Mouse (Mus musculus) cerebellum, adult 2 months (tissue): Measurements from ENCODE around the gene Per1. TPM values are rescaled to one million over a fixed set of nuclear protein-coding genes. Genes with fewer than 3 reads are reported as not detected.

Experiments used
- DNase-seq, 2 experiments: peaks; one replicate each; pipeline ENCODE4 v3.0.0; 2021
- H3K27ac ChIP-seq: fragments of 200-500 bp; 2 replicates; pipeline ENCODE4 v1.5.1; 2012; ENCODE audit warnings: low read length, control low read depth, inconsistent platforms; ENCODE audit not compliant: insufficient read depth
- H3K27me3 ChIP-seq: fragments of 200-500 bp; 2 replicates; pipeline ENCODE4 v1.6.1; 2012; ENCODE audit warnings: inconsistent platforms, mild to moderate bottlenecking, low read length, moderate library complexity; ENCODE audit not compliant: control insufficient read depth, insufficient read depth
- H3K4me1 ChIP-seq: fragments of 200-500 bp; 2 replicates; pipeline ENCODE4 v1.6.1; 2011; ENCODE audit warnings: low read length; ENCODE audit not compliant: control insufficient read depth, insufficient read depth
- H3K4me3 ChIP-seq: fragments of 200-500 bp; replicated peaks from 2 replicates; pipeline ENCODE3; 2011; ENCODE audit warnings: mild to moderate bottlenecking, low read depth, low read length, control low read depth; ENCODE audit not compliant: insufficient read depth
- CTCF ChIP-seq: fragments of 200-500 bp; IDR thresholded peaks from 2 replicates; pipeline ENCODE4 v1.5.1; 2011; ENCODE audit warnings: low read depth, mild to moderate bottlenecking, control low read depth, low read length, moderate library complexity, borderline replicate concordance; ENCODE audit not compliant: insufficient read depth
- POLR2A ChIP-seq: fragments of 200-500 bp; IDR thresholded peaks from 2 replicates; pipeline ENCODE4 v1.6.1; 2011; ENCODE audit warnings: low read length, control low read depth, borderline replicate concordance; ENCODE audit not compliant: insufficient read depth
- WGBS: fragments of 180-500 bp; shearing (Covaris S2); methylation state at CpG from one replicate; pipeline ENCODE4 v1.1.7; 2018; 5-methylcytosine and 5-hydroxymethylcytosine counted together
- polyA plus RNA-seq: library from polyadenylated mRNA; depleted of rRNA; stranded (reverse); fragments of >200 nt; gene quantifications from 2 replicates; pipeline ENCODE4 v1.2.3, GENCODE M21; 2012; rRNA removed

Per1 gene
- polyA plus RNA-seq, 1 experiment = 34.4 TPM

GRCm38 (mm10) chr11:69153831-69154230 lies 58.8 kb downstream of the Per1 start:
- H3K27me3 ChIP-seq = no peaks in the 10 kb centered on the region
- TF ChIP-seq POLR2A (no peak), CTCF (no peak)
- H3K27ac ChIP-seq = no peak overlapping the region
- no peak for DNase-seq
- H3K4me3 ChIP-seq = no peak overlapping the region
- WGBS = 77% methylated on average over 8 of the region's 8 CpGs
- peaks cover 9% of the 10 kb centered on the region; the same call in 1 of the 2 replicates for H3K4me1 ChIP-seq

GRCm38 (mm10) chr11:69155351-69155750 lies 60.3 kb downstream of the Per1 start:
- no peak for TF ChIP-seq CTCF
- H3K27me3 ChIP-seq = no peaks in the 10 kb centered on the region
- H3K4me3 ChIP-seq = no peak overlapping the region
- peaks cover 3% of the 10 kb centered on the region; the same call in 1 of the 2 replicates for H3K4me1 ChIP-seq
- 79% methylated on average over 1 of the region's 1 CpGs for WGBS
- no peak overlapping the region for H3K27ac ChIP-seq
- DNase-seq = no peak

- no peak for DNase-seq
- no peak within 1 kb of the TSS for H3K27ac ChIP-seq
- H3K4me3 ChIP-seq = no peak within 1 kb of the TSS
- no peaks in the 10 kb centered on the region for H3K4me1 ChIP-seq
- no peaks in the 10 kb centered on the region for H3K27me3 ChIP-seq
- no peak for TF ChIP-seq CTCF
- no peak for TF ChIP-seq POLR2A
- 3% methylated on average over 18 of the region's 18 CpGs for WGBS
Observed at GRCm38 (mm10) chr11:69156800-69157199, 61.8 kb downstream of the Per1 start, which contains the start of gene Alox12b. Gene Alox12b (plus strand): TSS chr11:69156989.

Other genes with a start within 250 kb of the Per1 start
- 91.1 and 103 TPM in 2 replicates for gene Ndel1, start 223.4 kb upstream of the Per1 start, polyA plus RNA-seq
- gene Rnf222, start 206.7 kb upstream of the Per1 start, polyA plus RNA-seq = 0.05 TPM in 1 of 2 replicates, not detected in the other
- 1,554 and 1,707 TPM in 2 replicates for gene Rpl26, start 193.6 kb upstream of the Per1 start, polyA plus RNA-seq
- 1.0 and 1.1 TPM in 2 replicates for gene Odf4, start 168.1 kb upstream of the Per1 start, polyA plus RNA-seq
- gene Arhgef15, start 137.7 kb upstream of the Per1 start, polyA plus RNA-seq = 33.0 and 34.7 TPM in 2 replicates
- gene Slc25a35, start 127.1 kb upstream of the Per1 start, polyA plus RNA-seq = 11.5 and 12.1 TPM in 2 replicates
- 54.4 and 55.5 TPM in 2 replicates for gene Rangrf, start 120.0 kb upstream of the Per1 start, polyA plus RNA-seq
- 23.1 and 23.2 TPM in 2 replicates for gene Pfas, start 86.8 kb upstream of the Per1 start, polyA plus RNA-seq
- gene Ctc1, start 79.3 kb upstream of the Per1 start, polyA plus RNA-seq = 44.1 and 46.3 TPM in 2 replicates
- gene Aurkb, start 49.6 kb upstream of the Per1 start, polyA plus RNA-seq = 0.51 and 0.55 TPM in 2 replicates
- gene Borcs6, start 35.5 kb upstream of the Per1 start, polyA plus RNA-seq = 34.9 and 36.7 TPM in 2 replicates
- 13.4 and 15.8 TPM in 2 replicates for gene Tmem107, start 24.4 kb upstream of the Per1 start, polyA plus RNA-seq
- gene Vamp2, start 6.7 kb upstream of the Per1 start, polyA plus RNA-seq = 672 and 700 TPM in 2 replicates
- 0.44 and 0.59 TPM in 2 replicates for gene Hes7, start 25.2 kb downstream of the Per1 start, polyA plus RNA-seq
- gene 9130213A22Rik, start 27.4 kb downstream of the Per1 start, polyA plus RNA-seq = 1.3 and 1.4 TPM in 2 replicates
- gene Aloxe3, start 30.7 kb downstream of the Per1 start, polyA plus RNA-seq = 10.8 and 16.0 TPM in 2 replicates
- gene Alox12b, start 61.8 kb downstream of the Per1 start, polyA plus RNA-seq = 0.59 and 0.60 TPM in 2 replicates
- 5.2 and 5.5 TPM in 2 replicates for gene Alox8, start 102.6 kb downstream of the Per1 start, polyA plus RNA-seq
- gene Gucy2e, start 141.8 kb downstream of the Per1 start, polyA plus RNA-seq = 1.4 and 1.8 TPM in 2 replicates
- 22.0 and 23.0 TPM in 2 replicates for gene Cntrob, start 228.6 kb downstream of the Per1 start, polyA plus RNA-seq
- 81.4 and 83.6 TPM in 2 replicates for gene Trappc1, start 228.8 kb downstream of the Per1 start, polyA plus RNA-seq
- 93.6 and 117 TPM in 2 replicates for gene Kcnab3, start 231.0 kb downstream of the Per1 start, polyA plus RNA-seq
- 130 and 135 TPM in 2 replicates for gene Rnf227, start 245.2 kb downstream of the Per1 start, polyA plus RNA-seq